Mouse (Mus musculus): ENCODE results near the gene Rap1gap.

DNA sequence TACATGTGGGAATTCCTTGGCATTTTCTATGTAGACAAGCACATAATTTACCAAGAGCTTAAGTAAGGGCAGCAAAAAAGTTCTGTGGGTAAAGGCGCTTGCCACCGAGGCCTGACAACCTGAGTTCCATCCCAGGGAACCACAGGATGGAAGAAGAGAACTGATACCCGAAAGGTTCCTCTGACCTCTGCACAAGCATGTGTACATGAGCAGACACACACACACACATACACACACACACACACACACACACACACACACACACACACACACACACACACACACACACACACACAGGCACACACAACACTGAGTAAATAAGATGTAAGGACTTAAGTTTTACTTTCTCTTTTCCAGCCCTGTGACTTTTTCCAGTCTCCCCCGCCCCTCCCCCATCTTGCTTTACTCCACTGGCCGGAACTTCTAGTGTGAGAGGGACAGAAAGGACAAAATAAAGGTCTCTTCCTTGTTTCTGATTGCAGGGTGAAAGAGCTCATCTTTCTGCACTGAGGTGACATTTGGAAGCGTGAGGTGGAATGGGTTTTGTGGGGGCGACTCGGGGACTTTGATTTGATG, 99.5 kb downstream of the Rap1gap start:
- TF ChIP-seq POLR2A (IDR thresholded peaks at IDR 0.05; ENCODE audit: insufficient read depth, low read length) (no peak), EP300 (IDR thresholded peaks at IDR 0.05; ENCODE audit: insufficient read depth, low read depth, low read length) (no peak)

Measured in ES-Bruce4 (cell line).